Mouse (Mus musculus) left cerebral cortex, postnatal 4 days (tissue): ENCODE results near the gene Nodal. TPM values are rescaled to one million over a fixed set of nuclear protein-coding genes. Genes with fewer than 3 reads are reported as not detected.
A peak's percentile ranks its signal among the peaks of the same experiment; 100 is the strongest.

Source experiments
- DNase-seq: peaks from one replicate; pipeline ENCODE4 v3.0.0-alpha.2; 2022
- intact Hi-C: fragments of 180-260 bp; cut with DNase I; formaldehyde crosslinking; loops from one replicate; pipeline ENCODE4 v1.15.1; 2025
- total RNA-seq, 2 experiments: library from RNA; stranded (reverse); gene quantifications; 2 replicates each; pipeline ENCODE4 v1.2.3; 2021

Gene Nodal
- total RNA-seq, 2 experiments from 2014 or later: 0.18 TPM; not detected in 1

DNA sequence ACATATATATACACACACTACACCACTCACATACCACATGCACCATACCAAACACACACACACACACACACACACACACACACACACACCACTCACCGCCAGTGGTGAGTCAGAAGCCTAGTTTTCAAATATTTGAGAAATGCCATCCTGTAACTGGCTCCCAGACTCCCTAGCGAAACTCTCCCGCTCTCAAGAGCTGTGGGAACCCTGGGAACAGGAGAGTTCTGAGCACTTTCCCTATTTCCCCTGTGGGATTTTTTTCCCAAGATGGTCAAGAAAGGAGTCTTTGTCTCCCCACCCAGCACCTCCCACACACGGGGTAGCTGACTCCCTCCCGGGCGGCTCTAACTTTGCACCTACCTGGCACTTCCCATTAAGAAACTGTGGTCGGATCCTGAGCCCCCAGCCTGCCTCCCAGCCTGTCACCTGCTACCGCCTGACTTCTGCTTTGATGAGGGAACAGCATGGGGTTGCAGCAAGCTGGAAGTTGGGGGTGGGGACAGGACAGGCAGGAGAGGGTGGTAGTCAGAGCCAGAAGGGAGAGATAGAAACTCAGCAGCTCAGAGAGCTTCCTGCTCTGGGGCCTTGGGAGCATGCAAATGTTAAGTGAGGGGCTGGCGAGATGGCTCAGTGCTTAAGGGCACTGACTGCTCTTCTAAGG is 23.2 kb upstream of the Nodal start:
- no peak for DNase-seq
- intact Hi-C loops: loop anchor here (5.0 kb wide), 1 partner anchor 52 kb away; no protein-coding TSS in a partner anchor

GRCm38 (mm10) chr10:61398125-61398524 is 19.6 kb upstream of the Nodal start:
- DNase-seq: no peak

GRCm38 (mm10) chr10:61399156-61399734 is 18.5 kb upstream of the Nodal start:
- intact Hi-C loops: loop anchor here (5.0 kb wide), 1 partner anchor 57 kb away; no protein-coding TSS in a partner anchor
- peak; percentile 78 for DNase-seq

More at GRCm38 (mm10) chr10:61398125-61398524, 19.6 kb upstream of the Nodal start:
- intact Hi-C loops: loop anchor here (5.0 kb wide), 1 partner anchor 56 kb away; no protein-coding TSS in a partner anchor

DNA sequence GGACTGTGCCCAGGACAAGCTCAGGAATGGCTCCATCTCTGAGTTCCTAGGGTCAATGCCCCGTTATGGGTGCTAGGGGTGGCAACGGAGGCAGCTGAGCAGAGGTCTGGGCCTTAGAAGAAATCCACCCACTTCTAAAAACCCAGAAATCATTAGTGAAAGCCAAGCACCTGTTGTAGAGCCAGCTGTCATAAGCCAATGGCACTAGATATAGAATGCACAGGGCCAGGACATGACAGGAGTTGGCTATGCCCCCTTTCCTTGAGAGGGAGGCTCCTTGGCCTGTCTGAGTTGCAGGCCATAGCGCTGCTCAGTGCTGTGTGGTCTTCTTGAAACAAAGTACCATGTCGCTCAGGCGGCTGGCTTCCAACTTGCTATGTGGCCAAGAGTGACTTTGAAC is 17.4 kb upstream of the Nodal start:
- DNase-seq: no peak
- intact Hi-C loops: loop anchor here (10.0 kb wide), 1 partner anchor 196 kb away; no protein-coding TSS in a partner anchor

GRCm38 (mm10) chr10:61402480-61402879 is 15.3 kb upstream of the Nodal start:
- intact Hi-C loops: loop anchor here (10.0 kb wide), 1 partner anchor 198 kb away; no protein-coding TSS in a partner anchor
- no peak for DNase-seq

- intact Hi-C loops: loop anchor here (10.0 kb wide), 1 partner anchor 198 kb away; no protein-coding TSS in a partner anchor
Measured at GRCm38 (mm10) chr10:61402911-61403310, 14.9 kb upstream of the Nodal start.

DNA sequence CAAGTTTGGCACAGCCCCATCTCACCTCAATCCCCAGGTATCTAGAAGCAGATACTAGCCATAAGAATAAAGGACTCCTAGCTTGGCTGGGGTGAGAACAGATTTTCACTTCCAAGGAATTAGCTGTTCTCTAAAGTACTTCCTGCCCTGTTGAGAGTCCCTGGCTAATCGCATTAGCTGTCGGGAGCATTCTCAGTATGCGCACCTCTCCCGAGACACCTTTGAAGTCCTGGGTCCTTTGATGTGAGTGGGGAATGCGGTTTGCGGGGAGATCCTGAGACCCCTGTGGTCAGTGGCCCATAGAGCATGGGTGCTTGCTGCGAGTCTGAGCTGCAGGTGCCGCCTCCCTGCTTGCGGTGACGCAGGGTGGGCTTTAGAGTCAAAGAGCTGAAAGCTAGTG is 11.8 kb upstream of the Nodal start:
- intact Hi-C loops: loop anchor here (10.0 kb wide), 1 partner anchor 201 kb away; no protein-coding TSS in a partner anchor

More at GRCm38 (mm10) chr10:61402911-61403310, 14.9 kb upstream of the Nodal start:
- DNase-seq: no peak

GRCm38 (mm10) chr10:61409776-61410175 is 8.0 kb upstream of the Nodal start:
- intact Hi-C loops: loop anchor here (10.0 kb wide), 1 partner anchor 205 kb away; no protein-coding TSS in a partner anchor

More for the DNA sequence above, 11.8 kb upstream of the Nodal start:
- no peak for DNase-seq

GRCm38 (mm10) chr10:61410193-61410592 is 7.6 kb upstream of the Nodal start:
- no peak for DNase-seq
- intact Hi-C loops: no loop called here

More at GRCm38 (mm10) chr10:61409776-61410175, 8.0 kb upstream of the Nodal start:
- DNase-seq: no peak

DNA sequence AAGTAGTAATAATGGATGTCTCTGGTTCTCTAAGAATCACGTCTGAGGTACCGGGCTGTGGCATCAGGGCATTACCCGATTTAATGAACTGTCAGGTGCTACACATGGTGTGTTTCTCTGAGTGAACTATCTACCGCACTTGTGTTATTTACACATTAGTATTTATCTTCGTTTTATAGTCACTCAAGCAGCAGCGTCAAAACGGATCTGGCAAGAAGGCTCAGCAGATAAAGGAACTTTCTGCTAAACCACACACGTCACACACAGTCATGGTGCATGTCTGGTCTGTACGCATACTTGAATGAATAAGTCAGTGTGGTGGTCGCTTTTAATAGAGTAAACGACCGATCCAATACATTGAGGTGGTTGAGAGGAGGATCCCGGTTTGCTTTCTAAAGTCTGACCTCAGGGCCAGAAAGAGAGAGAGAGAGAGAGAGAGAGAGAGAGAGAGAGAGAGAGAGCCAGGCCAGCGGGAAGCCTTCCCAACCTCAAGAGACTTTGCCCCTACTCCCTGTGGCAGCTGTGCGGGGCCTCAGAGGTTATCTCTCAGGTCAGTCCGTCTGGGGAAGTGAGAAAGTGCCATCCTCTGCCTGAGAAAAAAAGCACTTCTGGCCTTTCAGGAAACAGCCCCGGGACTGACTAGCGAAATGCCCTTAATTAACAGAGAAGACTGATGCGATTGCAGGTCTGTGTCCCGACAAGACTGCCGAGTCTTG is 4.7 kb upstream of the Nodal start:
- intact Hi-C loops: no loop called here
- DNase-seq: no peak

- DNase-seq: no peak
- intact Hi-C loops: no loop called here
Measured at GRCm38 (mm10) chr10:61415240-61415639, 2.5 kb upstream of the Nodal start.

DNA sequence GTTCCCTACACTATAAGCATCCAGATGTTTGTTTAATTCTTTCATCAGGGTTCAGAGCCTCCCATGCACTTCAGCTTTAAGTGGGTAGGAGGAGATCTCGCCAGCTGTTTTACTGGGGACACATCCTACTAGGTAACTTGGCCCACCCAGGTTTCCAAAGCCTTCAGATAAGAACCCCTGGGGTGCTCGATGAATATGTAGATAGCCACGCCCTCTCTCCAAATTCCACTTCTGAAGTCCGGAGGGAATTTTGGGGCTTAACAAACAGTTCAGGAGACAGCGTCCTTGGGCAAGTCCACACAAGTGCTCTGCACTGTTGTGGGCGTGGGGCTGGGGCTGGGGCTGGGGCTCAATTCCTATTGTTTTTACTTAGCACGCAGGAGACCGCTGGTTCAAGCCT is 1.9 kb upstream of the Nodal start:
- intact Hi-C loops: no loop called here
- DNase-seq: no peak

DNA sequence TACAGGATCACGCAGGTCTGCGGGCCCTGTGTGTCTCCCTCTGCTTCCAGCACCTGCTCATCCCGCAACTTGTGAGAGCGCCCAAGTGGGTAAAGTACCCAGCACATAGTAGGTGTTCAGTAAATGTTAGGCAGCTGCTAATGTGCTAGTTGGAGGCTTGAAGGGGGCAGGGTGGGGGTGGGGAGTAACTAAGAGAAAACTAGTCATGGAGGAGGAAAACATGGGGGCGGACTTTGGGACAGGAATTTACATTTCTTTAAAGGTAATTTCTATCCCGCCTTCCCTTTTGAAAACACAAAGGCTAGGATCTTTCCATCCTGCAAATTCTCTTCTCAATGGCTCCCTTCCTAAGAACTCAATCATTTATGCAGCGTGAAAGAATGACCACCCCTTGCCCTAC is 1.2 kb upstream of the Nodal start:
- intact Hi-C loops: no loop called here
- DNase-seq: no peak

DNA sequence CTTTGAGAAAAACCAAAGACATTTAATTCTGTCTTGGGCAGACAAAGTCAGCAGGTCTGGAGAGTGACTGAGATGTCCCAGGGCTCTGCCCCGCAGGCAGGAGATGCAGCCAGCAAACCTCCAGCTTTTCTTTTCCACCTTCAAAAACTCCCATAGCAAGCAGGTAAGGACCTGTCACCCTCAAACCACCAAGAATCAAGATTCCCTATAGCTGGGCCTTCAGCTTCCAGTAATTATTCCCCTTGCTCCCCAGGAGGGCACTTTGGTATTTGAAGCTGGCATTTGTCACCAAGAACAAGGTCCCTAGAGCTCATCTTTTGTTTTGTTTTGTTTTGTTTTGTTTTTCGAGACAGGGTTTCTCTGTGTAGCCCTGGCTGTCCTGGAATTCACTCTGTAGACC is 726 bp upstream of the Nodal start:
- DNase-seq: no peak

GRCm38 (mm10) chr10:61418131-61418900 is 544 bp downstream of the Nodal start:
- peak; percentile 23 for DNase-seq
- intact Hi-C loops: no loop called here

More for the DNA sequence above, 726 bp upstream of the Nodal start:
- intact Hi-C loops: no loop called here

DNA sequence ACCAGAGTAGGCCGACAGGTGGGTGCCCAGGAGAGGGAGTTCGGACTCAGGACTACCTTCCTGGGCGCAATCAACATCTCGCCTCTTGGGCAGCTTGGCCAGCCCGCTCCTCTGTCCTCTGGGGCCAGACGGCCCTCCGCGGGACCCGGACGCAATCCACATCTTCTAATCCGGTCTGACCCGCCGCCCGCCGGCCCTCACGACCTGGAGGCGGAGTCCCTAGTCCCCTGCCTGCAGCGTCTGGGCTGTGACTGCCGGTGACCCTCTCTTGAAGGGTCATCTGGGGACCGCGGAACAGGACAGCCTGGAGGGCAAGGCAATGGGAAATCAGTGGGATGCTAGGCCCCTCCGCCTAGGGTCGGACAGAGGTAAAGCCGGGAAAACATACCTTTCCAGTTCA is 1.4 kb downstream of the Nodal start:
- intact Hi-C loops: no loop called here
- DNase-seq: no peak

GRCm38 (mm10) chr10:61420011-61420410 is 2.2 kb downstream of the Nodal start:
- intact Hi-C loops: no loop called here
- no peak for DNase-seq

DNA sequence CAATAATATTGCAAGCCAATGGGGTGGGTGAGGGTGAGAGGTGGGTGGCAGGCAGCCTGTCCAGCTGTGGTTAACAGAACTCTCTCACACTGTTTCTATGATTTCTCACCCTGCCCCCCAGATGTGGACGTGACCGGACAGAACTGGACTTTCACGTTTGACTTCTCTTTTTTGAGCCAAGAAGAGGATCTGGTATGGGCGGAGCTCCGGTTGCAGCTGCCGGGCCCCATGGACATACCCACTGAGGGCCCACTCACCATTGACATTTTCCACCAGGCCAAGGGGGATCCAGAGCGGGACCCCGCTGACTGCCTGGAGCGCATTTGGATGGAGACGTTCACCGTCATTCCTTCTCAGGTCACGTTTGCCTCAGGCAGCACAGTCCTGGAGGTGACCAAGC is 5.1 kb downstream of the Nodal start:
- DNase-seq: no peak
- intact Hi-C loops: no loop called here

GRCm38 (mm10) chr10:61423289-61423688 is 5.5 kb downstream of the Nodal start:
- intact Hi-C loops: no loop called here
- peak; percentile 47 for DNase-seq

DNA sequence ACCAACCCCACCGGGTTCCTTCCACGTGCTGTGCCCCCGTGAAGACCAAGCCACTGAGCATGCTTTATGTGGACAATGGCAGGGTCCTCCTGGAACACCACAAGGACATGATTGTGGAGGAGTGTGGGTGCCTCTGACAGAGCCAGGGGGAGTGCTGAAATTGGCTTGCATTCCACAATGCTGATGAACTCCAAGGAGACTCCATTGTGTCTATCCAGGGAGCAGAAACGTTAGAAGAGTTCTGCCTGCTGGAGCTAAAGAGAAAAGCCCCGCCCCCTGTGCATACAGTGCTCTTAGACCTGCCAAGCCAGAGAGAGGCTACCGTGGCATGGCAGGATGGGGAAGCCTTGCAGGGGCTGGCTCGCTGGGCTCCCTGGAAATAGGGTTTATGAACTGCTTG is 6.7 kb downstream of the Nodal start:
- peak; percentile 31 for DNase-seq
- intact Hi-C loops: no loop called here
